ENCODE assay signal across 12 mouse cellular contexts in the genomic region with DNA sequence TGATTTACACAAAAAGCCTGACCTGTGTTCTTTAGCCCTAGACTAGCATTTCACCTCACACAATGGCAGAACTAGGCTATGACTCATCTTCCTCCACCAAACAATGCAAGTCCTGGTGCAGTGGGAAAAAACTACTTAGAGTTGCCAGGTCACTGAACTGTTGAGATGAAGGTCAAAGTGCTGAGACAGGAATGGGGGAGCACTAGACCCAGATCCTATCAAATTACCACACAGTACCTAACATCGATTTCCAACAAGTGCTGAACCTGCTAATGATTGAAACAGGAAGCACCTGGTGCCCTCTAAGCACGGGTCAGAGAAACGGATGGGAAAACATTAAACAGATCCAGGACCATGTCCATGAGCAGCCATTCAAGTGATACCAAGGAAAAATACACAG. TPM values are rescaled to one million over a fixed set of nuclear protein-coding genes. Genes with fewer than 3 reads are reported as not detected.
DNase-seq lines count a peak whose midpoint lies in the region; ATAC-seq and TF ChIP-seq lines count a peak whose summit lies in the region.
"Had no signal": no experiment of that assay in that cellular context is flagged by ENCODE, and none has a peak within 500 bp of the region (broad histone marks: within the 10 kb centered on the region; RNA-seq: fewer than 3 reads in every experiment).

No protein-coding gene starts in this region.

- no peak overlapping the region for H3K4me2 ChIP-seq in liver, embryonic 16.5 days (ENCODE audit: low read depth, low read length)
- H3K4me2 ChIP-seq in liver, embryonic 11.5 days, result no peak overlapping the region
- H3K4me2 ChIP-seq: forebrain, embryonic 12.5 days; stomach, embryonic 15.5 days had no signal

- TF ChIP-seq CTCF in heart, adult 2 months (IDR thresholded peaks at IDR 0.05), result no peak

- no peaks in the 10 kb centered on the region for H3K9me3 ChIP-seq in liver, embryonic 16.5 days (replicated peaks; ENCODE audit: control insufficient read depth, low read length)
- no peaks in the 10 kb centered on the region for H3K9me3 ChIP-seq in liver, embryonic 11.5 days (ENCODE audit: control insufficient read depth, low read length)
- H3K9me3 ChIP-seq: forebrain, embryonic 12.5 days; stomach, embryonic 15.5 days had no signal

- no peaks in the 10 kb centered on the region for H3K27me3 ChIP-seq in heart, adult 2 months (ENCODE audit: control insufficient read depth, insufficient read depth, low read length)
- no peaks in the 10 kb centered on the region for H3K27me3 ChIP-seq in liver, embryonic 16.5 days (ENCODE audit: control insufficient read depth, insufficient read depth, low read depth, low read length)
- H3K27me3 ChIP-seq in liver, embryonic 11.5 days (replicated peaks; ENCODE audit: control insufficient read depth, insufficient read depth, low read length), result no peaks in the 10 kb centered on the region
- H3K27me3 ChIP-seq: CH12.LX; forebrain, embryonic 12.5 days; stomach, embryonic 15.5 days had no signal

- H3K9ac ChIP-seq in heart, adult 2 months (ENCODE audit: low read depth, low read length), result no peak overlapping the region
- no peak overlapping the region for H3K9ac ChIP-seq in liver, embryonic 16.5 days (ENCODE audit: low read depth, low read length)
- H3K9ac ChIP-seq in liver, embryonic 11.5 days (ENCODE audit: low read depth, low read length), result no peak overlapping the region
- H3K9ac ChIP-seq: forebrain, embryonic 12.5 days; stomach, embryonic 15.5 days had no signal

- TF ChIP-seq EP300 in heart, adult 2 months (IDR thresholded peaks at IDR 0.05; ENCODE audit: insufficient read depth, low read depth, low read length), result no peak

- DNase-seq in heart, adult 2 months, result no peak
- no peak for DNase-seq in heart, postnatal 14 days
- DNase-seq in liver, embryonic 11.5 days (ENCODE audit: low spot score), result no peak
- peak; percentile 73 for DNase-seq in embryo, embryonic 10.5 days (ENCODE audit: low spot score)
- peak; percentile 41 for DNase-seq in kidney, postnatal 14 days
- no peak for DNase-seq in layer of hippocampus, postnatal 14 days (ENCODE audit: low spot score in 2 of 2)
- DNase-seq in spleen, postnatal 14 days (ENCODE audit: low spot score in 2 of 2), result no peak
- DNase-seq: retina, postnatal 1 day had no signal

- H3K4me1 ChIP-seq in heart, adult 2 months (ENCODE audit: control insufficient read depth, insufficient read depth, low read length), result peaks cover 36% of the 10 kb centered on the region
- peaks cover 30% of the 10 kb centered on the region for H3K4me1 ChIP-seq in liver, embryonic 16.5 days (ENCODE audit: control insufficient read depth, low read depth, low read length)
- peaks cover 30% of the 10 kb centered on the region for H3K4me1 ChIP-seq in liver, embryonic 11.5 days (replicated peaks; ENCODE audit: control insufficient read depth, insufficient read depth, low read length)

- H3K4me3 ChIP-seq in heart, adult 2 months, result no peak overlapping the region
- H3K4me3 ChIP-seq in liver, embryonic 16.5 days (ENCODE audit: low read depth, low read length), result no peak overlapping the region
- no peak overlapping the region for H3K4me3 ChIP-seq in liver, embryonic 11.5 days (ENCODE audit: low read depth, low read length)
- H3K4me3 ChIP-seq: forebrain, embryonic 12.5 days; stomach, embryonic 15.5 days had no signal

- peaks cover 4% of the 10 kb centered on the region for H3K36me3 ChIP-seq in heart, adult 2 months (ENCODE audit: control insufficient read depth, insufficient read depth, low read length)
- no peaks in the 10 kb centered on the region for H3K36me3 ChIP-seq in liver, embryonic 16.5 days (ENCODE audit: control insufficient read depth, insufficient read depth)
- no peaks in the 10 kb centered on the region for H3K36me3 ChIP-seq in liver, embryonic 11.5 days (ENCODE audit: control insufficient read depth, insufficient read depth, low read length)
- H3K36me3 ChIP-seq: forebrain, embryonic 12.5 days; stomach, embryonic 15.5 days had no signal

- 36% methylated on average over 3 of the region's 3 CpGs for WGBS in heart, adult 2 months
- WGBS in liver, embryonic 16.5 days (ENCODE audit: insufficient replicate concordance), result 34% methylated on average over 3 of the region's 3 CpGs
- 50% methylated on average over 3 of the region's 3 CpGs for WGBS in liver, embryonic 11.5 days

- peak overlapping the region; percentile 45 for H3K27ac ChIP-seq in heart, adult 2 months
- no peak overlapping the region for H3K27ac ChIP-seq in liver, embryonic 16.5 days (ENCODE audit: low read length)
- H3K27ac ChIP-seq in liver, embryonic 11.5 days (ENCODE audit: low read depth, low read length), result no peak overlapping the region
- H3K27ac ChIP-seq: forebrain, embryonic 12.5 days; stomach, embryonic 15.5 days had no signal

- peak; percentile 7; the same call in 1 of the 2 replicates for ATAC-seq in liver, embryonic 16.5 days (ENCODE audit: low read depth)
- ATAC-seq in liver, embryonic 11.5 days (replicated peaks; ENCODE audit: low FRiP score), result no peak

- H3K79me2 ChIP-seq in heart, adult 2 months (replicated peaks; ENCODE audit: control insufficient read depth, insufficient read depth, low read length), result peaks cover 4% of the 10 kb centered on the region

- TF ChIP-seq POLR2A in heart, adult 2 months (IDR thresholded peaks at IDR 0.05; ENCODE audit: insufficient read depth, low read depth, low read length), result 0 out of 2 replicates have a peak, but pooled peaks have one; percentile 31

- intact Hi-C loops in heart, adult 2 months (cut with DNase I), result loop anchor here (5.0 kb wide), 2 partner anchors 72 to 113 kb away; no protein-coding TSS in a partner anchor
- intact Hi-C loops in heart, postnatal 14 days (cut with DNase I), result loop anchor here (5.0 kb wide), 2 partner anchors 58 to 72 kb away; a partner anchor contains a TSS

RNA-seq across cellular contexts. Expression of a gene that starts 59.5 kb away (rescaled TPM):
- 10 to 100 TPM; 61.8 to 68.1 TPM for total RNA-seq in heart, adult 2 months (2021)
- polyA plus RNA-seq in heart, adult 2 months (2012; rRNA removed), result 18.8 and 33.4 TPM in 2 replicates
- total RNA-seq in heart, postnatal 14 days (2021), result 10 to 100 TPM; 69.6 to 72.4 TPM
- polyA plus RNA-seq in liver, embryonic 16.5 days (2015; fragmentation: Nextera tagmentation; extraction: Ambion mirVana), result 8.6 and 10.2 TPM in 2 replicates
- polyA plus RNA-seq in liver, embryonic 11.5 days (2014; fragmentation: Nextera tagmentation; extraction: Ambion mirVana), result 19.8 and 23.0 TPM in 2 replicates
- 10 to 100 TPM; 35.6 to 40.3 TPM for total RNA-seq in layer of hippocampus, postnatal 14 days (2021)

Comparison
In these comparisons a context has a peak if more than half of its experiments do, and no peak if none do; other contexts are left out.
1. DNase-seq: peak in embryo, embryonic 10.5 days (single experiment) and kidney, postnatal 14 days (single experiment); none in heart, adult 2 months (0 of 2), heart, postnatal 14 days (0 of 2), liver, embryonic 11.5 days (single experiment), layer of hippocampus, postnatal 14 days (0 of 2) and spleen, postnatal 14 days (0 of 2).